Mouse (Mus musculus): ENCODE data around the gene Nfib. TPM values are rescaled to one million over a fixed set of nuclear protein-coding genes. Genes with fewer than 3 reads are reported as not detected.

Gene Nfib
- total and polyA plus RNA-seq, 3 experiments = 32.1 to 121 (median 118) TPM

DNA sequence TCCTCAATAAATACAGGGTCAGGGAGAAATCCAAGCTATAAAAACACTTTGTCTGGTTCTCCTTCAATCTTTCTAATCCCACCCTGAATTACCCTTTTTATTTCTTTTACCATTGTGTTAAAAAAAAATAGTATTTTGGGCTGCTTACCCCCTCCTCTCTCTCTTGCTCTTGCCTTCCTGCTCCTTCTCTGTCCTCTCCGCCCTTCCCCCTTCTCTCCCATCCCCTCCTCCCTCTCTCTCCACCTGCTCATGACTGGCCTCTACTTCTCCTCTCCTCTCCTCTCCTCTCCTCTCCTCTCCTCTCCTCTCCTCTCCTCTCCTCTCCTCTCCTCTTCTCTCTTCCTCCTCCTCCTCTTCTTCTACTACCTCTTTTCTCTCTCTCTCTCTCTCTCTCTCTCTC is 187.4 kb downstream of the Nfib start:
- WGBS = 95% methylated on average over 1 of the region's 1 CpGs
- 0 out of 2 replicates have a peak, but pooled peaks cover 1% of the 10 kb centered on the region for H3K4me1 ChIP-seq (ENCODE audit: control insufficient read depth, insufficient read depth, low read length)
- H3K27me3 ChIP-seq (ENCODE audit: control insufficient read depth, insufficient read depth, low read length) = no peaks in the 10 kb centered on the region
- no peak for DNase-seq
- no peak for TF ChIP-seq CTCF (IDR thresholded peaks at IDR 0.05)
- no peak for TF ChIP-seq POLR2A (IDR thresholded peaks at IDR 0.05; ENCODE audit: insufficient read depth, low read depth, low read length)
- TF ChIP-seq EP300 (IDR thresholded peaks at IDR 0.05; ENCODE audit: insufficient read depth, low read depth, low read length) = no peak
- no peaks in the 10 kb centered on the region; the same call in 1 of the 2 replicates for H3K79me2 ChIP-seq (replicated peaks; ENCODE audit: control insufficient read depth, insufficient read depth, low read length)
- no peak overlapping the region for H3K27ac ChIP-seq
- intact Hi-C loops (cut with DNase I) = no loop called here
- H3K36me3 ChIP-seq (ENCODE audit: control insufficient read depth, insufficient read depth, low read length) = no peaks in the 10 kb centered on the region
- no peak overlapping the region for H3K9ac ChIP-seq (ENCODE audit: low read depth, low read length)
- H3K4me3 ChIP-seq = no peak overlapping the region

DNA sequence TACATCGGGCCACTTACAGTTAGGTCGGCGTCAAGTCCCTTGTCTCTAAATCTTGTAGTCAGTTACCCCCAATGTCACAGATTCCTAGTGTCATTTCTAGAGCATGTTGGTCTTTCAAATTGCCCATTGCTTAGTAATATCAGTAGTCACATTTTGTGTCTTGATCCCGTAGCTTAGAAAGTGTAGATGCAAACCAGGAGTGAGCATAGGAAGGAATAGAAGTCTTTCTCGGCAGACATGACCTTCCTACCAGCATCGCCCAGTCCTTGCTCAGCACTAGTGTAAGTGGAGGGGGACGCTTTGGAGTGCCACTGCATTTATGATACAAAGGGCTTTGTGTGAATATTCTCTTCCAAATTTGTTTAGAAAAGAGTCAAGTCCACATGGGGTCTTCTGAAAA is 188.2 kb downstream of the Nfib start:
- intact Hi-C loops (cut with DNase I) = no loop called here
- 53% methylated on average over 7 of the region's 7 CpGs for WGBS
- H3K4me3 ChIP-seq = no peak overlapping the region
- H3K27ac ChIP-seq = no peak overlapping the region
- H3K79me2 ChIP-seq (replicated peaks; ENCODE audit: control insufficient read depth, insufficient read depth, low read length) = no peaks in the 10 kb centered on the region; the same call in 1 of the 2 replicates
- no peaks in the 10 kb centered on the region for H3K36me3 ChIP-seq (ENCODE audit: control insufficient read depth, insufficient read depth, low read length)
- no peak for TF ChIP-seq EP300 (IDR thresholded peaks at IDR 0.05; ENCODE audit: insufficient read depth, low read depth, low read length)
- TF ChIP-seq POLR2A (IDR thresholded peaks at IDR 0.05; ENCODE audit: insufficient read depth, low read depth, low read length) = no peak
- H3K9ac ChIP-seq (ENCODE audit: low read depth, low read length) = no peak overlapping the region
- H3K27me3 ChIP-seq (ENCODE audit: control insufficient read depth, insufficient read depth, low read length) = no peaks in the 10 kb centered on the region
- H3K4me1 ChIP-seq (ENCODE audit: control insufficient read depth, insufficient read depth, low read length) = 0 out of 2 replicates have a peak, but pooled peaks cover 1% of the 10 kb centered on the region
- DNase-seq = no peak

- no peak overlapping the region for H3K27ac ChIP-seq
- no peaks in the 10 kb centered on the region for H3K36me3 ChIP-seq (ENCODE audit: control insufficient read depth, insufficient read depth, low read length)
- H3K9ac ChIP-seq (ENCODE audit: low read depth, low read length) = no peak overlapping the region
- peaks cover 5% of the 10 kb centered on the region for H3K4me1 ChIP-seq (ENCODE audit: control insufficient read depth, insufficient read depth, low read length)
- intact Hi-C loops (cut with DNase I) = no loop called here
- H3K79me2 ChIP-seq (replicated peaks; ENCODE audit: control insufficient read depth, insufficient read depth, low read length) = no peaks in the 10 kb centered on the region; the same call in 1 of the 2 replicates
- H3K4me3 ChIP-seq = no peak overlapping the region
- no peaks in the 10 kb centered on the region for H3K27me3 ChIP-seq (ENCODE audit: control insufficient read depth, insufficient read depth, low read length)
- WGBS = 79% methylated on average over 6 of the region's 6 CpGs
- TF ChIP-seq EP300 (IDR thresholded peaks at IDR 0.05; ENCODE audit: insufficient read depth, low read depth, low read length) (no peak), POLR2A (IDR thresholded peaks at IDR 0.05; ENCODE audit: insufficient read depth, low read depth, low read length) (no peak), CTCF (IDR thresholded peaks at IDR 0.05) (no peak)
- DNase-seq = no peak
Measured at GRCm38 (mm10) chr4:82516211-82516795, 189.2 kb downstream of the Nfib start.

- intact Hi-C loops (cut with DNase I) = no loop called here
- TF ChIP-seq POLR2A (IDR thresholded peaks at IDR 0.05; ENCODE audit: insufficient read depth, low read depth, low read length) (no peak), EP300 (IDR thresholded peaks at IDR 0.05; ENCODE audit: insufficient read depth, low read depth, low read length) (no peak), CTCF (IDR thresholded peaks at IDR 0.05) (no peak)
- no peaks in the 10 kb centered on the region for H3K27me3 ChIP-seq (ENCODE audit: control insufficient read depth, insufficient read depth, low read length)
- H3K4me3 ChIP-seq = no peak overlapping the region
- WGBS = 77% methylated on average over 8 of the region's 8 CpGs
- H3K36me3 ChIP-seq (ENCODE audit: control insufficient read depth, insufficient read depth, low read length) = peaks cover 6% of the 10 kb centered on the region; the same call in 1 of the 2 replicates
- H3K9ac ChIP-seq (ENCODE audit: low read depth, low read length) = no peak overlapping the region
- no peak for DNase-seq
- no peaks in the 10 kb centered on the region; the same call in 1 of the 2 replicates for H3K79me2 ChIP-seq (replicated peaks; ENCODE audit: control insufficient read depth, insufficient read depth, low read length)
- peaks cover 6% of the 10 kb centered on the region for H3K4me1 ChIP-seq (ENCODE audit: control insufficient read depth, insufficient read depth, low read length)
- H3K27ac ChIP-seq = no peak overlapping the region
Measured at GRCm38 (mm10) chr4:82514921-82515320, 190.6 kb downstream of the Nfib start.

GRCm38 (mm10) chr4:82514373-82514772 is 191.2 kb downstream of the Nfib start:
- WGBS = 87% methylated on average over 1 of the region's 1 CpGs
- Histone ChIP-seq H3K79me2 (replicated peaks; ENCODE audit: control insufficient read depth, insufficient read depth, low read length) (no peaks in the 10 kb centered on the region), H3K36me3 (ENCODE audit: control insufficient read depth, insufficient read depth, low read length) (peaks cover 6% of the 10 kb centered on the region; the same call in 1 of the 2 replicates), H3K4me1 (ENCODE audit: control insufficient read depth, insufficient read depth, low read length) (peaks cover 6% of the 10 kb centered on the region), H3K27me3 (ENCODE audit: control insufficient read depth, insufficient read depth, low read length) (no peaks in the 10 kb centered on the region), H3K9ac (ENCODE audit: low read depth, low read length) (no peak overlapping the region), H3K27ac (no peak overlapping the region), H3K4me3 (no peak overlapping the region)
- DNase-seq = no peak
- TF ChIP-seq EP300 (IDR thresholded peaks at IDR 0.05; ENCODE audit: insufficient read depth, low read depth, low read length) (no peak), POLR2A (IDR thresholded peaks at IDR 0.05; ENCODE audit: insufficient read depth, low read depth, low read length) (no peak), CTCF (IDR thresholded peaks at IDR 0.05) (no peak)
- intact Hi-C loops (cut with DNase I) = no loop called here

DNA sequence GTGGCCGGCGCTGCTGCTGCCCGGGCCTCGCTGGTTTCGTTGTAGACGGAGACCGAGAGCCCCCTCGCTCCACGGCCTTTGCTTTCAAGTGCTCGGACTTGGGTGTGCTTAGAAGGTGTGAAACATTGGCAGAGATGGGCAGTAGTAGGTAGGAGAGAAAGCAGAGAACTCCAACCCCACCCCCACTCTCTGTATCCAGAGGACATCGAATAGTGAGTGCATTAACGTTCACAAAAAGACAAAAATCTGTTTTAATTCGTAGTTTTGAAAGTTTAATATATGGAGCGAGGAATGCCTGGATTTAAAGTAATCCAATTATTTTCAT is 192.2 kb downstream of the Nfib start:
- Histone ChIP-seq H3K4me3 (peak overlapping the region; percentile 48), H3K27ac (peak overlapping the region; percentile 64), H3K79me2 (replicated peaks; ENCODE audit: control insufficient read depth, insufficient read depth, low read length) (no peaks in the 10 kb centered on the region), H3K36me3 (ENCODE audit: control insufficient read depth, insufficient read depth, low read length) (peaks cover 6% of the 10 kb centered on the region; the same call in 1 of the 2 replicates), H3K9ac (ENCODE audit: low read depth, low read length) (peak overlapping the region; percentile 75), H3K4me1 (ENCODE audit: control insufficient read depth, insufficient read depth, low read length) (peaks cover 6% of the 10 kb centered on the region), H3K27me3 (ENCODE audit: control insufficient read depth, insufficient read depth, low read length) (no peaks in the 10 kb centered on the region)
- WGBS = 4% methylated on average over 14 of the region's 14 CpGs
- intact Hi-C loops (cut with DNase I) = no loop called here
- no peak for DNase-seq
- TF ChIP-seq CTCF (IDR thresholded peaks at IDR 0.05) (no peak), POLR2A (IDR thresholded peaks at IDR 0.05; ENCODE audit: insufficient read depth, low read depth, low read length) (no peak), EP300 (IDR thresholded peaks at IDR 0.05; ENCODE audit: insufficient read depth, low read depth, low read length) (no peak)

All from heart, adult 2 months (tissue).